Mouse (Mus musculus): ENCODE measurements at regions not wholly inside any gene's neighbourhood (a gene's known extent, or its start where the extent isn't known, plus 50 kb on each side); places are given as distances from the start of the nearest gene placed in this dataset.
"Not testable (repeated sequence)": the region's sequence is repeated elsewhere in the genome, so short reads cannot be mapped to it uniquely, and the experiment has no call there.

- in situ Hi-C loops (cut with MboI, MseI), result no loop called here
These were observed 204.7 kb upstream of the Crbn start for GRCm38 (mm10) chr6:107004406-107005120.

DNA sequence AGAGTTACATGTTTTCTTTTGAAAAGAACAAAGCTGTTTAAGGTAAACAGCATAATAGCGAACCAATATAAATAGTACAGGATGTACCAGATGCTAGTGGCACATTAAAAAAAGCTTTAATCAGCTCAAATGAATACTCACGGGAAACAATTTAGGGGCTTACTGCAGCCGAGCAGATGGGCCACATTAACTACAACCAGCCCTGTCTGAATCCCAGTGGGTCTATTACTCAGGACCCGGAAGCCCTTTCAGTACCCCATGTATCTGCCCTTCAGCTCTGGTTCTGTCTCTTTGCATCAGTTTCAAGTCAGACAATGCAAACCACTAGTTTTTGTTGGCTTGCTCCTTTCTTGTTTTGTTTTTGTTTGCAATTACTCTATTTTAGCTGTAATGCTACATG, 210.9 kb upstream of the Crbn start:
- in situ Hi-C loops (cut with MboI, MseI), result no loop called here

DNA sequence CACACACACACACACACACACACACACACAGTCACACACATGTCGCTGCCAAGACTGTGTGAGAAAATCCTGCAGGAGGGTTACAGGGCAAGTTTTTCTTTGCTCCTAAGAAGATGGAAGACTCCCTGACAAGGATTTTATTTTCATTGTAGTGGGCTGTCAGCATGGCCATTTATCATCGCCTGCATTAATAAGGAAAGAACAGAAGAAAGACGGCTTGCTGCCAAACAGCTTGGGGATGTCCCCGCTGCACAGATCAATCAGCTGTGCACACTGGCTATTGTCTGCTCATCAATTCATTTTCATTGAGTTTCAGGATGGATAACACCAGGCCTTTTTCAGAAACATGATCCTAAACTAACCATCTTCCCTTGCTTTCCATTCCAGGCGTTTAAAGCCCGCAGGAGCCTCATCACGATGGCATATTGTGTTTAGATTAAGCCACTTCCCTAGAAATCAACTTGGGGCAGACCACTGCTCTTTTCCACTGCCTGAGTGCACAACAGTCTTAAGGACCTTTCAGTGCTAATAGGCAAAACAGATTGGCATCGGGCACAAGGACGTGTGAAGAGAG, 213.1 kb upstream of the Crbn start:
- in situ Hi-C loops (cut with MboI, MseI), result no loop called here

GRCm38 (mm10) chr6:107019126-107019525, 219.2 kb upstream of the Crbn start:
- in situ Hi-C loops (cut with MboI, MseI), result no loop called here

DNA sequence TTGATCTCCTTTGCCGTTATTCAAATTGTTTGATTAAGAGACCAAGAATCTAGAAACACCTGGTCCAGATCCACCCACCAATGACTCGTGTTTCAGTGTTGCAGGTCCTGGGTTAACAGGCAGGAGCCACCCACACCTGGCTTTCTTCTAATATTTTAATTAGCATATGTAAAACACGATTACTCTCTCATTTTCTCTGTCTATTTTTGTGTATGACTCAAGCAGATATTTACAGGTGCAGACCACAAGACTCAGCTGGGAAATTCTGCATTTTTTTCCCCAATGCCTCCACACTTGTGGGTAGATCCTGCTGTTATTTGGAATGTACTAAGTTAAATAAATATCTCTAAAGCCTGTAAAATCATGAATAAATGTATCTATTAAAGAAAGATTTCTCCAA, 245.3 kb upstream of the Crbn start:
- in situ Hi-C loops (cut with MboI, MseI), result no loop called here

- in situ Hi-C loops (cut with MboI, MseI), result no loop called here
These were observed 251.7 kb upstream of the Crbn start for GRCm38 (mm10) chr6:107051604-107052003.

DNA sequence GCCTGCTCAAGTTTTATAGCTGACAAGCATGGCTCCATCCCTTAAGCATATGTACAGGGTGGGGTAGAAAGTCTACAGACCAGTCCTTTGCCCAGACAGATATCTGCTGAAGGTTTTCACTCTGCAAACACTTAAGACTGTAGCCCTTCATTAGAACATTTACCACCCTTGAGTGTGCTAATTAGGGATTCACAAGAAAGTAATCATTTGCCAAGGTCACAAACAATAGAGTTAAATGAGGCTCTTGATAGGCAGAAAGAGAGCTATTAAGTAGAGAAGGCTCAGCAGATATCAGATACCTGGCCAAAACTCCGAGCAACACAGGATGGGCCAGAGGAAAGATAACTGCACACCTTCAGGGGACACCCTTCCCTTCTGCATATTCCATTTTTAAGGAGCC, 252.3 kb upstream of the Crbn start:
- in situ Hi-C loops (cut with MboI, MseI), result no loop called here

- in situ Hi-C loops (cut with MboI, MseI), result no loop called here
These were observed 259.3 kb upstream of the Crbn start for GRCm38 (mm10) chr6:107059001-107059765.

DNA sequence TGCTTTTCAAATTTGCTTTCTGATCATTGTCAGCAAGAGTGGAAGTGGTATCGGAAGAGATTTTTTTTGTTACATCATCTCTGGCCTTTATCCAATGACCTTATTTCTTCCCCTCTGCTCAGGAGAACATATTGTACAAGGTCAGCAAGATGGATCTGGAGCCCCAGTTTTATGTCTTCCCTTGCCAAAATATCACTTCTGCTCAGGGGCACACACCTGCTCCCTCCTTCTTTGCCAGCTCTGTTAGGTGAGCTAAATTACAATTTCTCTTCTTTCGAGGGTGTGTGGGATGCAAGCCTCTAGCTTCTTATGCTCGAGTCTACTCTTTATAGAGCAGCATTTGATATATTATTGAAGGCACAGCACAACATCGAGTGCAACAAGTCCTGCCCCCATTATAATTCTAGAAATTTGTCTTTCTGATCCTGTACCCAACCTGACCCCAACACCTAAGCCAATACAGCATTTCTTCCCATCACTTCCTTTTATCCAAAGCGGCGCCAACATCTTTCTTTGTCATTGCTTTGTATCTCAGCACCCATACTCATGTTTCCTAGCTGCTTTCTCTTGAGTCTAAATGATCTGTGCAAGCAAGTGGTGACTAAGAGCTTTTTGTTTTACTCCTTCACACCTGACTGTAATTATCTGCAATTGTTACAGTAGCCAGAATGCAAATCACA, 263.1 kb upstream of the Crbn start:
- in situ Hi-C loops (cut with MboI, MseI), result no loop called here

- in situ Hi-C loops (cut with MboI, MseI), result no loop called here
These were observed 270.6 kb upstream of the Crbn start for GRCm38 (mm10) chr6:107070441-107070840.

DNA sequence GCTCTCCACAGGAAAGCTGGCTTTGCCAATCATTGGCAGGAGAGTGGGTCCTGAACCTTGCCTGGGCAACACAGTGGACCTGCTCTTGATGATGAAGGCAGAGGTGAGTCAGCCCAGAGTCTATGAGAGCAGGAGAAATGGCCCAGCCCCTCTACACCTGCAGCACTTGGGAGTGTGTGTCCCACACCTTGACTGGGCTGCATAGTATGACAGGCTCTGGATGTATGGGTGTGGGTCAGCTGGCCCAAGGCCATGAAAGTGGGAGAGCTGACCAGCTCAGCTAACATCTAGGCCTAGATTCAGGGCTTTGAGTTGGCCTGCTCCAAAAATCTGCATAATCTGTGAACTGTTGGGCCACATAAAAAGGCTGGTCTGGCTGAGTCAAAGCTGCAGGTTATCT, 292.7 kb upstream of the Crbn start:
- in situ Hi-C loops (cut with MboI, MseI), result no loop called here

DNA sequence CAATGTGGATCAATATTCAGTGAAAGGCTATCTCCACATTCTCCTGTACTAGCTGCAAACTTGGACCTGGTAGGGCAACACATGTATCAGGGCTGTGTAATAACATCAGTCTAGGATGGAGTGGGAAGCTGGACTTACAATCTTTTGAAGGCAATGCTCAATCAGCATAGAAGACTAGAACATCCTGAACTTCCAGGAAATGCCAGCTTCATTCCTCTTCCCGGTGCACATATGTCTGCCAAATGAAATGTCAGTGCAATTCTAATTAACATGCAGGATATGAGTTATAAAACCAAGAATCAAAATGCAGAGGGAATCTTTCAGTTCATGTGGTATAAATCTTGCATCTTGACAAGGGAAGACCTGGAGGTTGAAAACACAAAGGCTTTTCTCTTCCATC, 328.8 kb upstream of the Crbn start:
- in situ Hi-C loops (cut with MboI, MseI), result no loop called here

- in situ Hi-C loops (cut with MboI, MseI), result loop anchor here in 1 of 2 experiments (5.0 kb wide), 1 partner anchor 56 kb away; no protein-coding TSS in a partner anchor
These were observed 361.7 kb upstream of the Lrrn1 start for GRCm38 (mm10) chr6:107167736-107168491.

- in situ Hi-C loops (cut with MboI, MseI), result no loop called here
These were observed 311.3 kb upstream of the Lrrn1 start for GRCm38 (mm10) chr6:107218309-107218708.

DNA sequence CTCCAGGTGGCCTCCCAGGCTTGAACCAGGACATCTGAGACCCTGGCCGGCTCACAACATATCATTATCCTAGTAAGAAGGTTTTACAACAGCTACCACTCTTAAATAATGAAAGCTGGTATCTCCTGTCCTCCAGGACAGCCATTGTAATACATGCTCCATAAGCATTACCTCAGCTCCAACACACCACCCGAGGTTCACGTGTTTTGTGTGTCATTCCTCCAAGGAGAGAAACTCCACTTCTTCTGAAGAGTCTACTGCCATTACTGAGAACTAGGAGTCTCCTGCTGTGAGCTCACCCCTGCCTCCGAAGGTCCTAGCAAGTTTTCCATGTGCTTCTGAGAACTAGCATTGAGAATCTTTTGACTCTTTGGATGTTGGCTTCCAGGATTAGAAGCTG, 310.8 kb upstream of the Lrrn1 start:
- in situ Hi-C loops (cut with MboI, MseI), result no loop called here

- in situ Hi-C loops (cut with MboI, MseI), result no loop called here
These were observed 307.0 kb upstream of the Lrrn1 start for GRCm38 (mm10) chr6:107222602-107223001.

- in situ Hi-C loops (cut with MboI, MseI), result not testable (repeated sequence)
These were observed 299.7 kb upstream of the Lrrn1 start for GRCm38 (mm10) chr6:107229843-107230242.

- in situ Hi-C loops (cut with MboI, MseI), result no loop called here
These were observed 291.9 kb upstream of the Lrrn1 start for GRCm38 (mm10) chr6:107237692-107238091.

DNA sequence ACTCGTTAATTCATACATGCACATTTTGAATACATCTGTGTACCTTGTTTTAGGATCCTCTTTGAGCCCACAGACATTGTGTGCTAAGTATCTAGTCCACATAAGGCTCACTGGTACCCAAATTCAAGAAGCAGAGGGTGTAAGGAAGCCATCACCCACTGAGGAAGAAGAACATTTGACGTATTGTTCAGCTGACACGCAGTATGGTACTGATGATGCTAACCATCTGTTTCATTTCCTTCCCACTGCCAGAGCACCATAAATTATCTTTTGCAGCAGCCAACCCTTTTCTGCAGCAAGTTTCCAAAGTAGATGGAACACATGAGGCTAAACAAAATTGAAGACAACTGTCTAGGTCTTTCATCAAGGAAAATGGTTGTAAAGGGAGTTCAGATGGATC, 285.6 kb upstream of the Lrrn1 start:
- in situ Hi-C loops (cut with MboI, MseI), result no loop called here

GRCm38 (mm10) chr6:107280348-107280747, 249.2 kb upstream of the Lrrn1 start:
- in situ Hi-C loops (cut with MboI, MseI), result no loop called here

DNA sequence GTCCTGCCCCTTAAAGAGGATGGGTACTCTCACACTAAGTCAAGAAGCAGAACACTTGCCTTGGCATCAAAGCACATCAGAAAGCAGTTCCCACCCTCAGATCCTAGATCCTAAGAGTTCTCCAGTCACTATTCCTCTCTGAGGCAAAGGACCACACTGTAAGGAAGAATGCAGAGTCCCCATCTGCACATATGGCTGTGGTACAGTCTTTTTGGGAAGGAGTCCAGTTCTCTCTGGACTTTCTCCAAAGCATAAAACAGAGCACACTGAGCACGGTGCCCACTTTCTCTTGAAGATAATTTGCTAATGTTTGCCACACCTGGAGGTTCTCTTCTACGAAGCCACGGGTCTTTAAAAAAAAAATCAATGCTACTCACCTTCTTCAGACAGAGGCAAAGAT, 238.7 kb upstream of the Lrrn1 start:
- in situ Hi-C loops (cut with MboI, MseI), result no loop called here

Data from T-helper 17 cell (primary cell).